Mouse (Mus musculus): ENCODE measurements around the gene Map4k3. TPM values are rescaled to one million over a fixed set of nuclear protein-coding genes. Genes with fewer than 3 reads are reported as not detected.
"Not testable (repeated sequence)": the region's sequence is repeated elsewhere in the genome, so short reads cannot be mapped to it uniquely, and the experiment has no call there.

Gene Map4k3
- total RNA-seq, 2 experiments from 2014 or later: 30.0 to 34.6 TPM

DNA sequence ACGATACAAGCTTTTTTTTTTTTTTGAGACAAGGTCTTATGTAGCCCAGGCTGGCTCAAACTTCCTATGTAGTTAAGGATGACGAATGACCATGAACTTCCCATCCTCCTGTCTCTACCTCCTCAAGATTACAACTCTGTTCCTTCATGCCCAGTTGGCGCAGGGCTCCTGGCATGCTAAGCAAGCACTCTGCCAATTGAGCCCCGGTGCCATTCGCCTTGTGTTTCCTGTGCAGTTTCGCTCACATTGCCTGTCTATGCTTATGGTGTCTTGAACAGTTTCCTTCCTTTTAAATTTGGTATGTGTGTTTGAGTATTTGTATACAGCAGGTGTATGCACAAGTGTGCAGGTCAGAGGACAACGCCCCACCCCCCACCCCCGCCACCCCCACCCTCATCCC is 182.1 kb downstream of the Map4k3 start:
- intact Hi-C loops (cut with DNase I): no loop called here
- no peak for DNase-seq

DNA sequence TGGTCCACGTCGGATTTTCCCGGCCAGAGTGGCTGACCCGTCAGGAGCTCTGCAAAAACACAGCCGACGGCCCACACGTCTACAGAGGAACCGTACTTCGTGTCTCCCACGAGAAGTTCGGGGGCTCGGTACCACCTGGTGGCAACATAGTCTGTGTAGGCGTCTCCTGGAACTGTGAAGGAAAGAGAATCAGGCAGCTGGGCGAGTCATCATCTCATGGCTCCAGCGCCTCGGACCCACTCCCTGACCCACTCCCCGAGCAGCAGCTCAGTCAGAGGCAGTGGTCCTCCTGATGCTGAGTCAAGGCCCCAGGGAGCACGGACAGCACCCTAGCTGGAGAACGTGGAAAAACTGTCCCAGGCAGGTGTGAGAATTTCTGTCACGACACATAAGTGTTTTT is 184.6 kb downstream of the Map4k3 start:
- DNase-seq: no peak
- intact Hi-C loops (cut with DNase I): no loop called here

DNA sequence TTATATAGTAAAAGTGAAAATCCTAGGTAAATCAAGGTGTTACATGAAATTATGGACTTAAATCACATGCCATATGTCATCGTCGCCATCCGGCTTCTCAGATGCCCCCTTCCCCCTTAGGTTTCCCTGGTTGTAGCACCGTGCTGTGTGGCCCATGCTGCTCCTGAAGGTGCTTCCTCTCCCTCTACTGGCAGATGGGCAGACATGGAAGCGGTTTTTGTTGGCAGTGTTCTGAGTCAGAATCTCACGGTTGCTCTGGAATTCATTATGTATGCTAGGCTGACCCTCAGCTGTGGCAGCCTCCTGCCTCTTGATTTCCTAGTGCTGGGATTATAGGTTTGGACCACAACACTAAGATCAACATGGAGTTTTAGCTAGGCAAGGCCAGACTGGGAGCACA is 191.1 kb downstream of the Map4k3 start:
- DNase-seq: no peak
- intact Hi-C loops (cut with DNase I): no loop called here

DNA sequence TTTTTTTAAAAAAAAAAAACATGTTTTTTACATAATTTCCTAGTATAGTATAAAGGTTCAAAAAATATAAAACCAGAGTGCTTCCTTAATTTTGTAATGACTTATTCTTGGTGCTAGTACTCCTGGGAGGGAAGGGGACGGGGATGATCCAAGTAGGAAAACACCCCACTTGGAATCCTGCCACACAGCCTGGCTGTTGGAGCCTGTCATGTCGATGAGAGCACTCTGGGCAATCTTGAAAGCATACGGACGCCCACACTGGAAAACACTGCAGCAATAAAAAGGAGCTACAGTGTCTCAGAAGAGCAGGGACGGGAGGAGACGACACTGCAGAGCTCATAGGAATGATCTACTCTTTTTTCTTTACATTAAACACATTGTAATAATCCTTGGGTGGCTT is 192.7 kb downstream of the Map4k3 start:
- intact Hi-C loops (cut with DNase I): no loop called here
- no peak for DNase-seq

DNA sequence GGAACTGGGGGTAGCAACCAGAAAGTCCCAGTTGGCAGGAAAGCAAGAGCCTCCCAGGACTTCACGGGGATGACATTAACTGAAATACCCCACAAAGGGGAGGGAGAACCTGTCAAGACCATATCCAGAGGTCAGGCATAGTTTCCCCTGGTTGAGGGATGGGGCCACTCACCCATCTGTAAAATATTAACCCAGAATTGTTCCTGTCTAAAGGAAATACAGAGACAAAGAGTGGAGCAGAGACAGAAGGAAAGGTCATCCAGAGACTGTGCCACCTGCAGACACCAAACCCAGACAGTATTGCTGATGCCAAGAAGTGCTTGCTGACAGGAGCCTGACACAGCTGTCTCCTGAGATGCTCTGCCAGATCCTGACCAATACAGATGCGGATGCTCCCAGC is 196.9 kb downstream of the Map4k3 start:
- DNase-seq; intact Hi-C loops (cut with DNase I): not testable (repeated sequence)

Other genes starting within 250 kb of the Map4k3 start
- gene Sos1, start 248.0 kb downstream of the Map4k3 start, total RNA-seq (2021): 10 to 100 TPM; 14.1 to 15.6 TPM
- under 1 TPM in 1 of 2 experiments, not detected in 1; 0.14 TPM for gene Cdkl4, start 150.7 kb downstream of the Map4k3 start, total RNA-seq (2021)
- 1 to 10 TPM in 1 of 2 experiments, under 1 TPM in 1; 0.78 to 1.6 TPM for gene Tmem178, start 216.1 kb upstream of the Map4k3 start, total RNA-seq (2021)